Mouse (Mus musculus): ENCODE results near the gene Pnmal2. TPM values are rescaled to one million over a fixed set of nuclear protein-coding genes. Genes with fewer than 3 reads are reported as not detected.
"Not testable (repeated sequence)": the region's sequence is repeated elsewhere in the genome, so short reads cannot be mapped to it uniquely, and the experiment has no call there.

The Pnmal2 gene
- polyA plus RNA-seq, 2 experiments from 2014 or later = not detected

DNA sequence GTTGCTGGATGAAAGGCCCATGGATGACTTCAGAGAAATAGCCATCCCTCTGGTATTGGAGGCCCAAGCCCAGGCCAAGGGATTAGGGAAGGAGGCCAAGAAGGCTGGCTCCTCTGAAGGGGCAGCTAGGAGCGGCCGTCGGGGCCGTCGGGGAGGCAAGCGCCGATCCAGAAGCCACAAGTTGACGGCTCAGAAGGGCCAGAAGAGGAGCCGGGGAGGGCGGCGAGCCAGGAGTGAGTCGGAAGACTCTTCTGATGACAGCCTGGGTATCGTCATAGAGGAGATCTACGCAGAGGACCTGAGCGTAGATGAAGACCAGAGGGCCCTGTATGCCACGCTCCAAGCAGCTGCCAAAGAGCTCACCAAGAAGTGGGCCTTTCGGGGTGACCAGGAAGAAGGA lies 937 bp downstream of the Pnmal2 start:
- no peak for ATAC-seq

DNA sequence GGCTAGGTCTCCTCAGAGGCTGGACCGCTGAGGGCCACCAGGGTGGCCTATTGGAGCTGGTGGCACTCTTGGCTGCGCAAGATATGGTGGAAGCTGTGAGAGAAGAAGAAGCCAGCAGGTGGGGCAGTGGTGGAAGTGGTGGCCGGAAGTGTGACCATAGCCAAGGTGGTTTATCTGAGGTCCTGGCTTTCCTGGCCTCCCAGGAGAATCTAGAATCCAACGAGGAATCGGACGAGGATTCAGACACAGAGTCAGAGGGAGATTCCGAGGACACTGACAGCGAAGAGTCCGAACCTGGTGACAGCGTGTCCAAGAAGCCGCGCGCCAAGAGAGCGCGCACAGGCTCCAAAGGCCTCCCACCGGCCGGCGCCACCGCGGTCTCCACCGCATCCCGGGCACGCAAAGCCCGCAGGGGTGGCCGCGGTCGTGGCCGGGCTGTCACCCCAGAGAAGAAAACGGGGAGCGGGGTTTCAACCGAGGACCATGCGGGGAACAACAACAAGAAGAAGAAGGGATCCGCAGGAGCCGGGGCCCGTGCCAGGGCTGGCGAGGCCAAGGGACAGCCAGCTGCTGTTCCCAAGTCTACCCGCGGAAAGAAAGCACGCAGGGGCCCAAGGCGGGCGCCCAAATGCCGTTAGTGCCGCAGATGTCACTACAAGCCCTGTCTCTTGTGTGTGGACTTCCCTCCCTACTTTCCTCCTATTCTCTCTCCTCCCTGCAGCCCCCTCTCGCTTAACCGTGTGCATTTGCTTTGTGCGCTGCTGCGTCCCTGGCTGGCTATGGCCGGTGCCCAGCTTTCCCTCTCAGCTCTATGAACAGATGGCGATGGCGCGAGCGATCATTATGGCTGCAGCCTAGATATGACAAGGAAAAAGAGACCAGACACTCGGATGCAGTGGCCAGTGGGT lies 2.2 kb downstream of the Pnmal2 start:
- ATAC-seq = no peak

GRCm38 (mm10) chr7:16947349-16947895 lies 2.9 kb downstream of the Pnmal2 start:
- ATAC-seq = no peak

- no peak for ATAC-seq
These were observed 3.5 kb downstream of the Pnmal2 start for GRCm38 (mm10) chr7:16947959-16948361.

- ATAC-seq = no peak
These were observed 4.5 kb downstream of the Pnmal2 start for GRCm38 (mm10) chr7:16948923-16949458.

- ATAC-seq = peak; percentile 68
These were observed 5.7 kb downstream of the Pnmal2 start for GRCm38 (mm10) chr7:16949908-16950841.

- peak; percentile 87 for ATAC-seq
These were observed 6.6 kb downstream of the Pnmal2 start for GRCm38 (mm10) chr7:16950861-16951635.

- ATAC-seq = not testable (repeated sequence)
These were observed 9.3 kb downstream of the Pnmal2 start for GRCm38 (mm10) chr7:16953776-16954175.

GRCm38 (mm10) chr7:16955712-16956111 lies 11.2 kb downstream of the Pnmal2 start:
- no peak for ATAC-seq

- ATAC-seq = no peak
These were observed 12.2 kb downstream of the Pnmal2 start for GRCm38 (mm10) chr7:16956410-16957265.

DNA sequence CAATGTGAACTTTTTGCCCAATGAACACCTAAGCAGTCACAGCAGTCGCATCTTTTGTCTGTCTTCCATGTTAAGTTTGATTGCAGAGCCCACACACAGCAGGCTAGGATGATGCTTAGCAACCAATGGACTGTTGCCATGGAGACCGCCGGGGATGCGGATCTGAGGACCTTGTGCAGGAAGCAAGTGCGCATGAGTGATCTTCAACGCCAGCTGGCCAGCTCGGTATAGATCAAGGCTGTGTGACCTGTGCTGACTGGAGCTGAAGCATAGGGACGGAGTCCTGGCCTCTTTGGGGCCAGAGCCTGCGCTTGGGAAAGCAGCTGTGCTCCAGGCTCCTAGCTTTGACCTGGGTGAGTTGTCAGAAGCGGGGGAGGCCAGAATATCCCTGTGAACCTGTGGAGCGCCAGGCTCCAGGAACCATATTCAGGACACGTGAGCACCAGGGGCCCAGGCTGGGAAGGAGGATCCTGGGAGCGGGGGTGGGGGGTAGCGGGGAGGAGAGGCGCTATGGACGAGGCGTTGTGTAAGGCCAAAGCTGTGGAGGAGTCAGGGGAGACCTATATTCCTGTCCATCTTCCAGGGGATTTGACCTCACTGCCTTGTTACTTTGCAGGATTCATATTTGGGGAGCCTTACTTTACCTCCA lies 15.2 kb downstream of the Pnmal2 start, which contains the start of gene Pnmal1:
TSS of gene Pnmal1 (plus strand) at position 141 of the 649 bp plus-strand sequence.
- ATAC-seq = no peak

DNA sequence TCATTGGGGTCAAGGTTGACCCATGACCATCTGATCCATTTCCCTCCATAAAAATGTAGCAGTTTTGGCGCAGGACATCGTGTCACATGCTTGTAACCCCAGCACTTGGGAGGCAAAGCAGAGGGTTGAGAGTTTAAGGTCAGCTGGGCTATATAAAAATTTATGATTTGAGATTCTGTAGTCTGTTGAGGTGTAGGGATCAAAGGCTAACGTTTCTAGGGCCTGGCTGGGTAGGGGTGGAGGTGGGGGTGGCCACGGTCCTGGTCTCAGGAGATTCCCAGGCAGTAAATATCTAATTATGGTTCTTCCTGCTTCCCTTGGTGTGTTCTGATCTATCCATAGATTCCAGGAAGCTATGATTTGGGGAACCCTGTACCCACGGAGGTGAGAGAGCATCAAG lies 17.2 kb downstream of the Pnmal2 start:
- ATAC-seq = no peak

- no peak for ATAC-seq
These were observed 23.9 kb downstream of the Pnmal2 start for GRCm38 (mm10) chr7:16968414-16968813.

GRCm38 (mm10) chr7:16971160-16971559 lies 26.7 kb downstream of the Pnmal2 start:
- no peak for ATAC-seq

GRCm38 (mm10) chr7:16974018-16974417 lies 29.5 kb downstream of the Pnmal2 start:
- ATAC-seq = no peak

DNA sequence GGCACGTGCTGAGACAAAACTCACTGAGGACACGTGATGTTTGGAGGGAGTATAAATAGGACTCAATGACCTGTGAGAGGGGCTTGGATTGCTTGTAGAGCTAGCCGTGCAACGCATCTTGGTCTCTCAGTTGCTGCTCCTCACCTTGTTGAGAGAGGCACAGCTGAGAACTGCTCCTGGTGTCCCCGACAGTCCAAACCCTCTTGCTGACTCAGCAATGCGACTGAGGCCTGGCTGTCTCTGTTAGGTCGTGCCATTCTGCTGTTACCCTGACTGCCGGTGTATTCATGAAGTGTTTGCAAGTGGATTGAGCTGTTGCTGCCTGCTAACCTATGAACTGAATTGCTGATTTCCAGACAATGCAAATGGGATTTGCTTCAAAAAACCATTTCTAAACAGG lies 31.8 kb downstream of the Pnmal2 start:
- no peak for ATAC-seq

DNA sequence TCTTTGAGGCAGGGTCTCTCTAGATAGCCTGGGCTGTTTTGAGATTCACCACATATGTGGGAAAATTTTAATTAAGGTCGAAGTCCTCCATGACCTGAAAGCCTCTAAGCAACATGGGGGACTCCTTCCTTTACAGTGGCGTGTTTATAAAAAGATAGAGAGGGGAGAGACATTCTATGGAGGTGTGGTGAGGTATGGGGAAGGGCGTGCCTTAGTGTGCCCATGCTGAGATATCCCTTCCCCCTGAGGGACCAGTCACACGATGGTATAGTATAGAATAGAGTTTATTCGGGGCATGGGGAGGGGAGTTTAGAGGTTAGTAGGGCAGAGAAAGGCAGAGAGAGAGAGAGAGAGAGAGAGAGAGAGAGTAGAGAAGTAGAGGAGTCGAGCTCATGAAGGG lies 33.7 kb downstream of the Pnmal2 start:
- no peak for ATAC-seq

DNA sequence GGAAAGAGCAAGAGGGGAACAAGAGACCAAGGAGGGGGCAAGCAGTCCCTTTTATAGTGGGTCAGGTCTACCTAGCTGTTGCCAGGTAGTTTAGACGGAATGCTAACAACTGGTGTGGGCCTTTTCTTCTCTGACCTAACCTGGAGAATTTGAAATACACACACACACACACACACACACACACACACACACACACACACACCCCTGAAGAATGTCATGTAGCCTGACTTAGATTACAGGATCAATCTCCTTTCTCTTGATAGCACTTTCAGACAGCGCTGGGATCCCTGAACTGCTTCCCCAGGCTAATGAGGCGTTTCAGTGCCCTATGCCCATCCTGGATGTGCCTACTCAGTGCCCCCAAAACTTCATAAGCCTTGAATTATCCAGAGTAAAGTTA lies 34.1 kb downstream of the Pnmal2 start:
- ATAC-seq = no peak

- ATAC-seq = peak; percentile 36
These were observed 35.9 kb downstream of the Pnmal2 start for GRCm38 (mm10) chr7:16980348-16980747.

- ATAC-seq = peak; percentile 95
These were observed 38.5 kb downstream of the Pnmal2 start, which contains the start of gene Gm42372 for GRCm38 (mm10) chr7:16982859-16983568. Gm42372 (plus strand) TSS chr7:16983086.
